Mouse (Mus musculus) G1E (cell line): ENCODE results near the gene Eaf1. TPM values are rescaled to one million over a fixed set of nuclear protein-coding genes. Genes with fewer than 3 reads are reported as not detected.

Source experiments
- ATAC-seq: 2 replicates; pipeline ENCODE4 v1.8.0; 2016; ENCODE audit warnings: mild to moderate bottlenecking; ENCODE audit not compliant: insufficient number of reproducible peaks, poor library complexity, low FRiP score, severe bottlenecking; ENCODE audit errors: extremely low read depth
- DNase-seq: peaks from one replicate; pipeline ENCODE4 v3.0.0; 2012; ENCODE audit warnings: low spot score
- H3K27me3 ChIP-seq: 2 replicates; pipeline ENCODE4 v1.6.1; 2012; ENCODE audit warnings: mild to moderate bottlenecking, low read length, inconsistent platforms; ENCODE audit not compliant: insufficient read depth
- H3K36me3 ChIP-seq: replicated peaks from 2 replicates; pipeline ENCODE3; 2012; ENCODE audit warnings: mild to moderate bottlenecking, inconsistent platforms
- H3K4me1 ChIP-seq: 2 replicates; pipeline ENCODE4 v1.6.1; 2012; ENCODE audit warnings: low read depth, low read length, inconsistent platforms, mixed read lengths; ENCODE audit not compliant: insufficient read depth
- H3K4me3 ChIP-seq: 2 replicates; pipeline ENCODE4 v1.5.1; 2012; ENCODE audit warnings: low read depth, mild to moderate bottlenecking, inconsistent platforms, low read length, moderate library complexity, mixed read lengths
- H3K9me3 ChIP-seq: replicated peaks from 2 replicates; pipeline ENCODE4 v1.6.1; 2012; ENCODE audit warnings: inconsistent platforms
- CTCF ChIP-seq: IDR thresholded peaks from 2 replicates; pipeline ENCODE4 v1.5.1; 2012; ENCODE audit warnings: low read depth, low read length, inconsistent platforms, mixed read lengths
- GATA1 ChIP-seq: IDR thresholded peaks from 2 replicates; pipeline ENCODE4 v1.6.1; 2012; ENCODE audit warnings: borderline replicate concordance, low read length, inconsistent platforms, mixed read lengths
- GATA2 ChIP-seq: IDR thresholded peaks from 2 replicates; pipeline ENCODE4 v1.6.1; 2012; ENCODE audit warnings: low read depth, low read length, inconsistent platforms, borderline replicate concordance
- POLR2AphosphoS5 ChIP-seq: IDR thresholded peaks from 2 replicates; pipeline ENCODE4 v1.6.1; 2012; ENCODE audit warnings: low read depth, low read length, inconsistent platforms; ENCODE audit not compliant: insufficient replicate concordance
- TAL1 ChIP-seq: conservative IDR thresholded peaks from 2 replicates; pipeline ENCODE4 v1.6.1; 2012; ENCODE audit warnings: low read depth, low read length, inconsistent platforms, mixed read lengths
- polyA plus RNA-seq: library from polyadenylated mRNA; stranded (reverse); fragments of >175 nt; gene quantifications from 2 replicates; pipeline ENCODE4 v1.2.3, GENCODE M21; 2012
- total RNA-seq, 2 experiments: library from RNA; stranded (forward) in 1 of 2; stranded (reverse) in 1 of 2; fragments of 200-1000 nt in 1 of 2; fragments of >200 nt in 1 of 2; fragmentation: Nextera tagmentation in 1 of 2; gene quantifications; 2 replicates each; pipeline ENCODE4 v1.2.3; 2014 to 2017

The Eaf1 gene
- total and polyA plus RNA-seq, 3 experiments = 32.8 to 182 (median 49.0) TPM

DNA sequence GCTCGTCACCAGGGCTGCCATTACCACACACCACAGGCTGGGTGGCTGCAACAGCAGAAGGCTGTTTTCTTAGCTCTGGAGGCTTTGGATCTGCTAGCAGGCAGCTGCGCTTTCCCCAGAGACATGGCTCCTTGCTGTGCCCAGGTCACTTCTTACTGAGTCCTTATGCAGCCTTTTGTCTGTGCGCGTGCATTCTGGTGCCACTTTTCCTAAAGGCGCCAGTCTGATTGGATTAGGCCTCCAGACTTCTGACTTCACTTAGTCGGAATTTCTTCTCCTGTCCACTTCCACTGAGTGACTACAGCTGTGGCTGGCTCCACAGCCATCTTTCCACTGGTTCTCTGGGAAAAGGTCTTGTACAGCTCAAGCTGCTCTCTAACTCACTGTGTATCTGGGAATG lies 31.3 kb upstream of the Eaf1 start:
- TF ChIP-seq GATA1 = no peak
- no peak for TF ChIP-seq TAL1
- no peak for TF ChIP-seq POLR2AphosphoS5
- no peak for TF ChIP-seq GATA2
- no peak for TF ChIP-seq CTCF
- Histone ChIP-seq H3K9me3 (no peaks in the 10 kb centered on the region), H3K4me3 (no peak overlapping the region), H3K4me1 (no peaks in the 10 kb centered on the region), H3K36me3 (no peaks in the 10 kb centered on the region), H3K27me3 (peaks cover 24% of the 10 kb centered on the region)
- ATAC-seq (no peak), DNase-seq (no peak)

- no peak for ATAC-seq
- Histone ChIP-seq H3K9me3 (no peaks in the 10 kb centered on the region), H3K36me3 (no peaks in the 10 kb centered on the region), H3K27me3 (peaks cover 26% of the 10 kb centered on the region), H3K4me1 (no peaks in the 10 kb centered on the region), H3K4me3 (no peak overlapping the region)
- no peak for DNase-seq
- TF ChIP-seq GATA1 (no peak), POLR2AphosphoS5 (no peak), CTCF (no peak), TAL1 (no peak), GATA2 (no peak)
Observed at GRCm38 (mm10) chr14:31464176-31464575, 30.0 kb upstream of the Eaf1 start.

DNA sequence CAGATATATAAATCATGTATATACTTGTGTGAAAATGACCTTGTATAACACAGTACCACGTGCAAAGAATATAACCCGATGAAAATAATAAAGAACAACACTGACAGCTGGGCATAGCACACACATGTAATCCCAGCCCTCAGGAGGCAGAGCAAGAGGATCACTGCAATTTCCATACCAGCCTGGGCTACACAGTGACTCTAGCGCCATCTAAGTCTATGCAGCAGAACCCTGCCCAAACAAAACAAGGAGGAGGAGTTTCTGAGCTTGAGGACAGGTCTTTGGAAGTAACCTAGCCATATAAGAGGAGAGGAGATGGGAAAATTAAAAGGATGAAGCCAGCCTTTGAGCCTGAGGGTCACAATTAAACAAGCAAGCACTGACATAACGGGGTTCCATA lies 24.5 kb upstream of the Eaf1 start:
- no peak overlapping the region for H3K4me3 ChIP-seq
- TF ChIP-seq GATA2 (no peak), GATA1 (no peak), TAL1 (no peak), CTCF (no peak), POLR2AphosphoS5 (no peak)
- peaks cover 2% of the 10 kb centered on the region for H3K36me3 ChIP-seq
- ATAC-seq (no peak), DNase-seq (no peak)
- H3K4me1 ChIP-seq = no peaks in the 10 kb centered on the region
- H3K27me3 ChIP-seq = peaks cover 23% of the 10 kb centered on the region
- H3K9me3 ChIP-seq = no peaks in the 10 kb centered on the region

GRCm38 (mm10) chr14:31472451-31473061 lies 21.6 kb upstream of the Eaf1 start:
- H3K9me3 ChIP-seq = no peaks in the 10 kb centered on the region
- H3K36me3 ChIP-seq = peaks cover 7% of the 10 kb centered on the region
- H3K27me3 ChIP-seq = peaks cover 9% of the 10 kb centered on the region
- ATAC-seq (no peak), DNase-seq (no peak)
- H3K4me1 ChIP-seq = no peaks in the 10 kb centered on the region
- TF ChIP-seq GATA1 (no peak), TAL1 (no peak), CTCF (peak; percentile 62)
- H3K4me3 ChIP-seq = no peak overlapping the region

GRCm38 (mm10) chr14:31473297-31473696 lies 20.9 kb upstream of the Eaf1 start:
- H3K9me3 ChIP-seq = no peaks in the 10 kb centered on the region
- H3K27me3 ChIP-seq = peaks cover 9% of the 10 kb centered on the region
- DNase-seq = no peak
- H3K36me3 ChIP-seq = peaks cover 14% of the 10 kb centered on the region
- no peaks in the 10 kb centered on the region for H3K4me1 ChIP-seq
- no peak for ATAC-seq
- H3K4me3 ChIP-seq = no peak overlapping the region
- TF ChIP-seq GATA1 (no peak), CTCF (no peak), GATA2 (no peak), POLR2AphosphoS5 (no peak), TAL1 (no peak)

- Histone ChIP-seq H3K4me1 (peaks cover 13% of the 10 kb centered on the region), H3K27me3 (no peaks in the 10 kb centered on the region), H3K36me3 (peaks cover 97% of the 10 kb centered on the region), H3K4me3 (no peak overlapping the region), H3K9me3 (no peaks in the 10 kb centered on the region)
- ATAC-seq = no peak
- TF ChIP-seq GATA1 = no peak
- TF ChIP-seq TAL1 = no peak
- TF ChIP-seq CTCF = no peak
- TF ChIP-seq GATA2 = no peak
- no peak for TF ChIP-seq POLR2AphosphoS5
- DNase-seq = no peak
Observed at GRCm38 (mm10) chr14:31482417-31482816, 11.8 kb upstream of the Eaf1 start.
